Mouse (Mus musculus) sigmoid colon, adult 10 weeks (tissue): ENCODE measurements around the gene Tcf7. TPM values are rescaled to one million over a fixed set of nuclear protein-coding genes. Genes with fewer than 3 reads are reported as not detected.

ENCODE experiments used
- polyA plus RNA-seq: library from polyadenylated mRNA; stranded (reverse); fragments of 350-450 nt; fragmentation: Illumina TruSeq; extraction: RNeasy Lipid Tissue Mini Kit (QIAGEN cat#74804); gene quantifications from one replicate; pipeline ENCODE4 v1.2.3, GENCODE M21; 2014; ENCODE audit warnings: low read depth, low replicate concordance

Tcf7 gene
- polyA plus RNA-seq = 6.0 TPM

GRCm38 (mm10) chr11:52282774-52283595, at the start of gene Tcf7:
Gene Tcf7, minus strand, starts transcription at chr11:52283014.

GRCm38 (mm10) chr11:52231606-52232541, 50.9 kb downstream of the Tcf7 start, which contains the start of gene Skp1a:
Gene Skp1a, plus strand, starts transcription at chr11:52231995.

GRCm38 (mm10) chr11:52213887-52214286, 68.9 kb downstream of the Tcf7 start, which contains the start of gene Olfr1371:
Gene Olfr1371, minus strand, starts transcription at chr11:52213987.

Other genes starting within 250 kb of the Tcf7 start
- 214 TPM for gene Ppp2ca, start 184.3 kb downstream of the Tcf7 start, polyA plus RNA-seq
- gene Olfr1373, start 137.5 kb downstream of the Tcf7 start, polyA plus RNA-seq = not detected
- not detected for gene Olfr1371, start 69.0 kb downstream of the Tcf7 start, polyA plus RNA-seq
- 747 TPM for gene Skp1a, start 51.0 kb downstream of the Tcf7 start, polyA plus RNA-seq
- gene Vdac1, start 77.8 kb upstream of the Tcf7 start, polyA plus RNA-seq = 377 TPM
- gene 9530068E07Rik, start 113.4 kb upstream of the Tcf7 start, polyA plus RNA-seq = 135 TPM